Mouse (Mus musculus): ENCODE results near the gene Slc26a5. TPM values are rescaled to one million over a fixed set of nuclear protein-coding genes. Genes with fewer than 3 reads are reported as not detected.

The Slc26a5 gene
- polyA plus RNA-seq, 1 experiment from 2014 or later = 0.11 TPM

GRCm38 (mm10) chr5:21858653-21859052, 6.8 kb downstream of the Slc26a5 start:
- WGBS = 86% methylated on average over 7 of the region's 7 CpGs
- H3K27me3 ChIP-seq = no peaks in the 10 kb centered on the region
- no peak for ATAC-seq (ENCODE audit: low FRiP score, low read depth)
- H3K27ac ChIP-seq (replicated peaks) = no peak overlapping the region
- H3K36me3 ChIP-seq = no peaks in the 10 kb centered on the region
- H3K4me1 ChIP-seq = no peaks in the 10 kb centered on the region
- no peak overlapping the region for H3K9ac ChIP-seq (replicated peaks)
- no peak overlapping the region for H3K4me3 ChIP-seq
- no peaks in the 10 kb centered on the region for H3K9me3 ChIP-seq
- no peak overlapping the region for H3K4me2 ChIP-seq (replicated peaks)

- ATAC-seq (ENCODE audit: low FRiP score, low read depth) = 0 out of 2 replicates have a peak, but pooled peaks have one; percentile 44
- Histone ChIP-seq H3K27ac (replicated peaks) (no peak overlapping the region), H3K4me3 (no peak overlapping the region), H3K9me3 (no peaks in the 10 kb centered on the region), H3K36me3 (no peaks in the 10 kb centered on the region), H3K9ac (replicated peaks) (no peak overlapping the region), H3K4me1 (no peaks in the 10 kb centered on the region), H3K27me3 (no peaks in the 10 kb centered on the region), H3K4me2 (replicated peaks) (no peak overlapping the region)
- 59% methylated on average over 10 of the region's 10 CpGs for WGBS
Observed at GRCm38 (mm10) chr5:21851679-21852340, 13.6 kb downstream of the Slc26a5 start.

GRCm38 (mm10) chr5:21847438-21847837, 18.0 kb downstream of the Slc26a5 start:
- Histone ChIP-seq H3K4me3 (no peak overlapping the region), H3K9me3 (no peaks in the 10 kb centered on the region), H3K36me3 (no peaks in the 10 kb centered on the region), H3K27me3 (no peaks in the 10 kb centered on the region), H3K4me1 (no peaks in the 10 kb centered on the region), H3K27ac (replicated peaks) (no peak overlapping the region), H3K4me2 (replicated peaks) (no peak overlapping the region), H3K9ac (replicated peaks) (no peak overlapping the region)
- WGBS = 88% methylated on average over 6 of the region's 6 CpGs
- no peak for ATAC-seq (ENCODE audit: low FRiP score, low read depth)

GRCm38 (mm10) chr5:21846616-21847290, 18.7 kb downstream of the Slc26a5 start:
- 88% methylated on average over 20 of the region's 20 CpGs for WGBS
- Histone ChIP-seq H3K27me3 (no peaks in the 10 kb centered on the region), H3K4me3 (no peak overlapping the region), H3K4me1 (no peaks in the 10 kb centered on the region), H3K36me3 (no peaks in the 10 kb centered on the region), H3K9ac (replicated peaks) (no peak overlapping the region), H3K4me2 (replicated peaks) (no peak overlapping the region), H3K27ac (replicated peaks) (no peak overlapping the region), H3K9me3 (no peaks in the 10 kb centered on the region)
- no peak for ATAC-seq (ENCODE audit: low FRiP score, low read depth)

GRCm38 (mm10) chr5:21844676-21845075, 20.7 kb downstream of the Slc26a5 start:
- Histone ChIP-seq H3K27ac (replicated peaks) (no peak overlapping the region), H3K9me3 (no peaks in the 10 kb centered on the region), H3K4me3 (no peak overlapping the region), H3K4me1 (no peaks in the 10 kb centered on the region), H3K4me2 (replicated peaks) (no peak overlapping the region), H3K27me3 (no peaks in the 10 kb centered on the region), H3K9ac (replicated peaks) (no peak overlapping the region), H3K36me3 (no peaks in the 10 kb centered on the region)
- ATAC-seq (ENCODE audit: low FRiP score, low read depth) = no peak
- WGBS = 79% methylated on average over 4 of the region's 4 CpGs

- Histone ChIP-seq H3K27ac (replicated peaks) (no peak overlapping the region), H3K4me3 (no peak overlapping the region), H3K9ac (replicated peaks) (no peak overlapping the region), H3K4me2 (replicated peaks) (no peak overlapping the region), H3K4me1 (peaks cover 1% of the 10 kb centered on the region; the same call in 1 of the 2 replicates), H3K9me3 (no peaks in the 10 kb centered on the region), H3K27me3 (no peaks in the 10 kb centered on the region), H3K36me3 (no peaks in the 10 kb centered on the region)
- WGBS = 85% methylated on average over 3 of the region's 3 CpGs
- no peak for ATAC-seq (ENCODE audit: low FRiP score, low read depth)
Observed at GRCm38 (mm10) chr5:21831761-21832160, 33.6 kb downstream of the Slc26a5 start.

GRCm38 (mm10) chr5:21828855-21829254, 36.5 kb downstream of the Slc26a5 start:
- no peaks in the 10 kb centered on the region for H3K9me3 ChIP-seq
- WGBS = 77% methylated on average over 4 of the region's 4 CpGs
- no peak overlapping the region for H3K9ac ChIP-seq (replicated peaks)
- ATAC-seq (ENCODE audit: low FRiP score, low read depth) = no peak
- no peaks in the 10 kb centered on the region for H3K27me3 ChIP-seq
- no peak overlapping the region for H3K4me3 ChIP-seq
- H3K27ac ChIP-seq (replicated peaks) = no peak overlapping the region
- H3K36me3 ChIP-seq = no peaks in the 10 kb centered on the region
- H3K4me2 ChIP-seq (replicated peaks) = no peak overlapping the region
- peaks cover 6% of the 10 kb centered on the region for H3K4me1 ChIP-seq

- no peaks in the 10 kb centered on the region for H3K36me3 ChIP-seq
- no peaks in the 10 kb centered on the region for H3K27me3 ChIP-seq
- WGBS = 26% methylated on average over 6 of the region's 6 CpGs
- no peak overlapping the region for H3K27ac ChIP-seq (replicated peaks)
- no peaks in the 10 kb centered on the region for H3K9me3 ChIP-seq
- no peak overlapping the region for H3K4me3 ChIP-seq
- H3K4me1 ChIP-seq = peaks cover 6% of the 10 kb centered on the region
- no peak overlapping the region for H3K9ac ChIP-seq (replicated peaks)
- H3K4me2 ChIP-seq (replicated peaks) = no peak overlapping the region
- no peak for ATAC-seq (ENCODE audit: low FRiP score, low read depth)
Observed at GRCm38 (mm10) chr5:21827643-21828042, 37.8 kb downstream of the Slc26a5 start.

GRCm38 (mm10) chr5:21826370-21826769, 39.0 kb downstream of the Slc26a5 start:
- ATAC-seq (ENCODE audit: low FRiP score, low read depth) = peak; percentile 16; the same call in 1 of the 2 replicates
- Histone ChIP-seq H3K27me3 (no peaks in the 10 kb centered on the region), H3K27ac (replicated peaks) (no peak overlapping the region), H3K4me1 (peaks cover 6% of the 10 kb centered on the region), H3K9me3 (no peaks in the 10 kb centered on the region), H3K4me2 (replicated peaks) (no peak overlapping the region), H3K36me3 (no peaks in the 10 kb centered on the region), H3K9ac (replicated peaks) (no peak overlapping the region), H3K4me3 (no peak overlapping the region)
- 18% methylated on average over 7 of the region's 7 CpGs for WGBS

- WGBS = 38% methylated on average over 1 of the region's 1 CpGs
- H3K27ac ChIP-seq (replicated peaks) = no peak overlapping the region
- no peak for ATAC-seq (ENCODE audit: low FRiP score, low read depth)
Observed at GRCm38 (mm10) chr5:21813994-21814393, 51.4 kb downstream of the Slc26a5 start.

GRCm38 (mm10) chr5:21810924-21811323, 54.5 kb downstream of the Slc26a5 start:
- H3K4me3 ChIP-seq = no peak overlapping the region
- no peak for ATAC-seq (ENCODE audit: low FRiP score, low read depth)
- H3K27me3 ChIP-seq = no peaks in the 10 kb centered on the region
- H3K4me2 ChIP-seq (replicated peaks) = no peak overlapping the region
- 84% methylated on average over 10 of the region's 10 CpGs for WGBS
- H3K27ac ChIP-seq (replicated peaks) = no peak overlapping the region
- H3K9me3 ChIP-seq = no peaks in the 10 kb centered on the region
- H3K4me1 ChIP-seq = no peaks in the 10 kb centered on the region
- H3K9ac ChIP-seq (replicated peaks) = no peak overlapping the region
- H3K36me3 ChIP-seq = no peaks in the 10 kb centered on the region

More at GRCm38 (mm10) chr5:21813994-21814393, 51.4 kb downstream of the Slc26a5 start:
- H3K9ac ChIP-seq (replicated peaks) = no peak overlapping the region
- no peaks in the 10 kb centered on the region for H3K27me3 ChIP-seq
- no peaks in the 10 kb centered on the region for H3K9me3 ChIP-seq
- H3K4me1 ChIP-seq = no peaks in the 10 kb centered on the region
- no peak overlapping the region for H3K4me2 ChIP-seq (replicated peaks)
- H3K4me3 ChIP-seq = no peak overlapping the region
- no peaks in the 10 kb centered on the region for H3K36me3 ChIP-seq

GRCm38 (mm10) chr5:21804837-21805236, 60.6 kb downstream of the Slc26a5 start:
- H3K9ac ChIP-seq (replicated peaks) = no peak overlapping the region
- 86% methylated on average over 4 of the region's 4 CpGs for WGBS
- H3K4me1 ChIP-seq = no peaks in the 10 kb centered on the region
- no peak overlapping the region for H3K27ac ChIP-seq (replicated peaks)
- no peak overlapping the region for H3K4me2 ChIP-seq (replicated peaks)
- no peak for ATAC-seq (ENCODE audit: low FRiP score, low read depth)
- H3K27me3 ChIP-seq = no peaks in the 10 kb centered on the region
- H3K4me3 ChIP-seq = no peak overlapping the region
- H3K9me3 ChIP-seq = no peaks in the 10 kb centered on the region
- peaks cover 45% of the 10 kb centered on the region for H3K36me3 ChIP-seq
